Mouse (Mus musculus): ENCODE measurements at regions not wholly inside any gene's neighbourhood (a gene's known extent, or its start where the extent isn't known, plus 50 kb on each side); places are given as distances from the start of the nearest gene placed in this dataset.

- CTCF ChIA-PET, result no interaction called here
- POLR2A ChIA-PET, result no interaction called here
Observed at GRCm38 (mm10) chr1:23462411-23462810, 64.8 kb upstream of the Ogfrl1 start.

- POLR2A ChIA-PET, result no interaction called here
- CTCF ChIA-PET, result no interaction called here
Observed at GRCm38 (mm10) chr1:23464081-23464480, 66.5 kb upstream of the Ogfrl1 start.

- POLR2A ChIA-PET, result interaction anchor here in 1 of 4 experiments (0.7 kb wide), 1 partner anchor 604 kb away, joined by 3 read pairs; no protein-coding TSS in a partner anchor
- CTCF ChIA-PET, result no interaction called here
Observed at GRCm38 (mm10) chr1:23466340-23466739, 68.8 kb upstream of the Ogfrl1 start.

GRCm38 (mm10) chr1:23467405-23467804 is 69.8 kb upstream of the Ogfrl1 start:
- ChIA-PET CTCF (no interaction called here), POLR2A (no interaction called here)

- ChIA-PET CTCF (no interaction called here), POLR2A (no interaction called here)
Observed at GRCm38 (mm10) chr1:23480776-23481320, 83.3 kb upstream of the Ogfrl1 start.

- ChIA-PET CTCF (no interaction called here), POLR2A (no interaction called here)
Observed at GRCm38 (mm10) chr1:23484566-23484965, 87.0 kb upstream of the Ogfrl1 start.

- ChIA-PET CTCF (no interaction called here), POLR2A (no interaction called here)
Observed at GRCm38 (mm10) chr1:23485150-23485775, 87.7 kb upstream of the Ogfrl1 start.

- ChIA-PET CTCF (no interaction called here), POLR2A (no interaction called here)
Observed at GRCm38 (mm10) chr1:23487031-23487430, 89.5 kb upstream of the Ogfrl1 start.

- ChIA-PET POLR2A (no interaction called here), CTCF (no interaction called here)
Observed at GRCm38 (mm10) chr1:23490640-23491039, 93.1 kb upstream of the Ogfrl1 start.

GRCm38 (mm10) chr1:23491041-23491440 is 93.5 kb upstream of the Ogfrl1 start:
- CTCF ChIA-PET, result no interaction called here
- POLR2A ChIA-PET, result no interaction called here

GRCm38 (mm10) chr1:23492981-23493380 is 95.4 kb upstream of the Ogfrl1 start:
- ChIA-PET CTCF (no interaction called here), POLR2A (no interaction called here)

GRCm38 (mm10) chr1:23495412-23495811 is 97.8 kb upstream of the Ogfrl1 start:
- POLR2A ChIA-PET, result no interaction called here

GRCm38 (mm10) chr1:23520113-23520512 is 122.5 kb upstream of the Ogfrl1 start:
- POLR2A ChIA-PET, result no interaction called here
- CTCF ChIA-PET, result no interaction called here

More at GRCm38 (mm10) chr1:23495412-23495811, 97.8 kb upstream of the Ogfrl1 start:
- CTCF ChIA-PET, result interaction anchor here in 1 of 4 experiments (0.5 kb wide), 1 partner anchor 30 kb away, joined by 4 read pairs; no protein-coding TSS in a partner anchor

GRCm38 (mm10) chr1:23532659-23533058 is 135.1 kb upstream of the Ogfrl1 start:
- CTCF ChIA-PET, result no interaction called here
- POLR2A ChIA-PET, result no interaction called here

GRCm38 (mm10) chr1:23536621-23537020 is 139.0 kb upstream of the Ogfrl1 start:
- ChIA-PET CTCF (no interaction called here), POLR2A (no interaction called here)

- ChIA-PET CTCF (no interaction called here), POLR2A (no interaction called here)
Observed at GRCm38 (mm10) chr1:23538419-23538818, 140.8 kb upstream of the Ogfrl1 start.

GRCm38 (mm10) chr1:23540594-23540993 is 143.0 kb upstream of the Ogfrl1 start:
- POLR2A ChIA-PET, result no interaction called here
- CTCF ChIA-PET, result no interaction called here

GRCm38 (mm10) chr1:23555794-23556193 is 158.2 kb upstream of the Ogfrl1 start:
- ChIA-PET POLR2A (no interaction called here), CTCF (no interaction called here)

- ChIA-PET POLR2A (no interaction called here), CTCF (no interaction called here)
Observed at GRCm38 (mm10) chr1:23568106-23568505, 170.5 kb upstream of the Ogfrl1 start.

GRCm38 (mm10) chr1:23574461-23574860 is 176.9 kb upstream of the Ogfrl1 start:
- CTCF ChIA-PET, result interaction anchor here in 1 of 4 experiments (0.7 kb wide), 1 partner anchor 1500 kb away, joined by 6 read pairs; no protein-coding TSS in a partner anchor
- POLR2A ChIA-PET, result interaction anchor here in 1 of 4 experiments (0.7 kb wide), 1 partner anchor 9 kb away, joined by 3 read pairs; no protein-coding TSS in a partner anchor

GRCm38 (mm10) chr1:23575005-23575404 is 177.4 kb upstream of the Ogfrl1 start:
- ChIA-PET POLR2A (interaction anchor here in 1 of 4 experiments (0.7 kb wide), 1 partner anchor 8 kb away, joined by 3 read pairs; no protein-coding TSS in a partner anchor), CTCF (interaction anchor here in 1 of 4 experiments (0.7 kb wide), 1 partner anchor 1499 kb away, joined by 6 read pairs; no protein-coding TSS in a partner anchor)

GRCm38 (mm10) chr1:23575515-23575914 is 177.9 kb upstream of the Ogfrl1 start:
- ChIA-PET POLR2A (no interaction called here), CTCF (no interaction called here)

All from embryonic stem cell, embryonic (primary cell).